Mouse (Mus musculus): Measurements from ENCODE around the gene Mosmo. TPM values are rescaled to one million over a fixed set of nuclear protein-coding genes. Genes with fewer than 3 reads are reported as not detected.

Gene Mosmo
- polyA plus RNA-seq, 1 experiment = 17.9 TPM

DNA sequence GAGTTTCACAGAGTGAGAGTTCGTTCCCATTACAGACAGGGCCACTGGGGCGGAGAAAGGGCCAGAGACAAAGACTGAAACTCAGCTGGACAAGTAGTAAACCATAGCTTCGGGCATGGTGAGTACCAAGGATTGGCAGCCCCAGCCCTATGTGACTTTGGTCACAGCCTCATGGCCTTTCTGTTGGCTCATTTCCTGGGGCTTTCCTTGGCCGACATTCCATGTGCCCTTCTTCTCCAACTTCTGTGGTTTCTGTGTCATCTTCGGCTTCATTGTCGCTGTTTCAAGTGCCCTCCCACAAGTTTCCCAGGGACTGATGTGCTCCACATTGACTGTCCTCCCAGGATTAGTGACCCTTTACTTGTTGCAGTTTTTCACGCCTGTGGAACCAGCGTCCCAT lies 44.0 kb downstream of the Mosmo start:
- Histone ChIP-seq H3K4me3 (replicated peaks; ENCODE audit: extremely low read depth, low read depth, low read length) (no peak overlapping the region), H3K4me1 (ENCODE audit: control insufficient read depth, insufficient read depth, low read length) (no peaks in the 10 kb centered on the region)
- DNase-seq = no peak
- no peak for TF ChIP-seq POLR2A (IDR thresholded peaks at IDR 0.05; ENCODE audit: borderline replicate concordance, extremely low read depth, low read depth, low read length)
- TF ChIP-seq CTCF (IDR thresholded peaks at IDR 0.05; ENCODE audit: insufficient read depth, low read length) = no peak
- whole genome bisulfite sequencing = 80% methylated on average over 8 of the region's 8 CpGs

DNA sequence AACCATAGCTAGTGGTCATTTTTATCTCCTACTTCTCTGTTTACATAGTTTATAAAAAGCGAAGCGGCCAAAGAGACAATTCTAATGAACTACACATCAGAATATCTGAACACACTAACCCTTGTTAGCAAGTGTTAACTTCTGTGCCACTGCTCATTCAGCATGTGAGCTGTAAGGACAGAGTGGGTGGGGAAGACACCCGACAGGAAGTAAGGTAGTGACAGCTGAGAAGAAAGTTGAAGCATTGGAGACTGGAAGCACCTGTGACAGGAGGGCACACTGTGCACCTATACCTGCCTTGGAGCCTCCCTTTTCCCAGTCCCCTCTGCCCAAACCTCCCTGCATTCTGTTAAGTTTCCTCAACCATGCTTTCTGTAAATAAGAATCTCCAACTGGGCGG lies 44.6 kb downstream of the Mosmo start:
- 73% methylated on average over 4 of the region's 4 CpGs for WGBS
- Histone ChIP-seq H3K4me3 (replicated peaks; ENCODE audit: extremely low read depth, low read depth, low read length) (no peak overlapping the region), H3K4me1 (ENCODE audit: control insufficient read depth, insufficient read depth, low read length) (no peaks in the 10 kb centered on the region)
- no peak for DNase-seq
- TF ChIP-seq POLR2A (IDR thresholded peaks at IDR 0.05; ENCODE audit: borderline replicate concordance, extremely low read depth, low read depth, low read length) (no peak), CTCF (IDR thresholded peaks at IDR 0.05; ENCODE audit: insufficient read depth, low read length) (no peak)

- WGBS = 81% methylated on average over 8 of the region's 8 CpGs
- Histone ChIP-seq H3K4me3 (replicated peaks; ENCODE audit: extremely low read depth, low read depth, low read length) (no peak overlapping the region), H3K4me1 (ENCODE audit: control insufficient read depth, insufficient read depth, low read length) (no peaks in the 10 kb centered on the region)
- TF ChIP-seq POLR2A (IDR thresholded peaks at IDR 0.05; ENCODE audit: borderline replicate concordance, extremely low read depth, low read depth, low read length) (no peak), CTCF (IDR thresholded peaks at IDR 0.05; ENCODE audit: insufficient read depth, low read length) (no peak)
- no peak for DNase-seq
Observed at GRCm38 (mm10) chr7:120722839-120723278, 45.4 kb downstream of the Mosmo start.

DNA sequence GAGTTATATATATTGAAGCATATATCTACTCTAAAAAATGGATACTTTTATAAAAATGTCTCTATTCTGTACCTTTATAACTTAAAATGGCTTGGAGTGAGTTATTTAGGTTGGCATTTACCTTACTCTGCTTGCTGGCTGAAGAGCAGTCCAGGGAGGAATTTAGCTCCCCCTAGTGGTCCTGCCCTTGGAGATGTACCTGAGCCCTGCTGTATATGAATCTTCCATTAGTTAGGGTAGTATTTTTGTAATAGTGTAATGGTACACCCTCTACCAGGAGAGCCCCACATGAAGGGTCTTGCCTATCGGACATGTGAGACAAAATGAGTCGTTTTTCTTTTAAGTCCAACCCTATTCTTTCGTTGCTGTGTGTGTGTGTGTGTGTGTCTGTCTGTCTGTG lies 50.2 kb downstream of the Mosmo start:
- no peak for DNase-seq
- WGBS = 78% methylated on average over 3 of the region's 3 CpGs
- Histone ChIP-seq H3K4me3 (replicated peaks; ENCODE audit: extremely low read depth, low read depth, low read length) (no peak overlapping the region), H3K4me1 (ENCODE audit: control insufficient read depth, insufficient read depth, low read length) (no peaks in the 10 kb centered on the region; the same call in 1 of the 2 replicates)
- peak; percentile 73 for TF ChIP-seq CTCF (IDR thresholded peaks at IDR 0.05; ENCODE audit: insufficient read depth, low read length)
- TF ChIP-seq POLR2A (IDR thresholded peaks at IDR 0.05; ENCODE audit: borderline replicate concordance, extremely low read depth, low read depth, low read length) = no peak

DNA sequence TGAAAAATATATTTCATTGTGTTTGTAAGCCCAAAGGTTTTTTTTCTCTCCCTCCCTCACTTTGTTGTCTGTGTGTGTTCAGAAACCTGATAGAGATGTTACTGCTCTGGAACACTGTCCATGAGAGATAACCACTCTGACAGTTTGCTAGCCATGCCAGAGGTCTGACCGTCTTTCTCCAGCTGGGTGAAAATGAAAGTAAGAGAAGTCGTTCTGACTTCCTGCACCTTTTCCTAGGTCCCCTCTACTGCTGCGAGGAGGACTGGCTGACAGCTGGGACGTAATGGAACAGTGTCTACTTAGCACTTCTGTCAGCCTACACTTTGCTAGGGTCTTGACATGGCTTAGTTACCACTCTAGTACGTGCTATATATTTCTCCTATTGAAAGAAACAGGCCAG lies 52.2 kb downstream of the Mosmo start:
- 42% methylated on average over 5 of the region's 5 CpGs for WGBS
- TF ChIP-seq POLR2A (IDR thresholded peaks at IDR 0.05; ENCODE audit: borderline replicate concordance, extremely low read depth, low read depth, low read length) (no peak), CTCF (IDR thresholded peaks at IDR 0.05; ENCODE audit: insufficient read depth, low read length) (no peak)
- Histone ChIP-seq H3K4me3 (replicated peaks; ENCODE audit: extremely low read depth, low read depth, low read length) (no peak overlapping the region), H3K4me1 (ENCODE audit: control insufficient read depth, insufficient read depth, low read length) (no peaks in the 10 kb centered on the region; the same call in 1 of the 2 replicates)
- no peak for DNase-seq

GRCm38 (mm10) chr7:120732906-120733305 lies 55.5 kb downstream of the Mosmo start:
- no peak overlapping the region for H3K4me3 ChIP-seq (replicated peaks; ENCODE audit: extremely low read depth, low read depth, low read length)
- DNase-seq = no peak
- 60% methylated on average over 7 of the region's 7 CpGs for WGBS

DNA sequence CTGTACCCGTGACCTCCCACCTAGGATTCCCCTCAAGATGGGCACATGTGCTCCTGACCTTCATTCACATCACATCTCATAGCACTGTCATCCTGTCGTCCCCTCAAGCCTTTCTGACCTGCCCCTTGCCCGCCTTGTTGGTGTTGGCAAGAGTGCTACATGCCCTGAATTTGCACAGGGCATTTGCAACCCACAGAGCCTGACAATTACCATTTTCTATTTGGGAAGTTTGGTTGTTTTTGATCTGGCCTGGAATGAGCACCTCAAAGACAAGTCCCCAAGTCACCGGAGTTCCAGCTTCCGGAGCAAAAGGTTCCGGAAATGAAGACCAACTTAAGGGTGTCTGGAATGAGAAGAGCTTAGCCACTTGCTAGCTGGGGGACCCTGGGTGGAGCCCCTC lies 61.6 kb downstream of the Mosmo start, which contains the start of gene Vwa3a:
Gene Vwa3a (plus strand): TSS at position 301 of the 400 bp plus-strand sequence.
- H3K4me3 ChIP-seq (replicated peaks; ENCODE audit: extremely low read depth, low read depth, low read length) = no peak within 1 kb of the TSS
- TF ChIP-seq POLR2A (IDR thresholded peaks at IDR 0.05; ENCODE audit: borderline replicate concordance, extremely low read depth, low read depth, low read length) = no peak
- no peak for TF ChIP-seq CTCF (IDR thresholded peaks at IDR 0.05; ENCODE audit: insufficient read depth, low read length)
- WGBS = 49% methylated on average over 6 of the region's 6 CpGs
- no peak for DNase-seq
- no peaks in the 10 kb centered on the region; the same call in 1 of the 2 replicates for H3K4me1 ChIP-seq (ENCODE audit: control insufficient read depth, insufficient read depth, low read length)

More at GRCm38 (mm10) chr7:120732906-120733305, 55.5 kb downstream of the Mosmo start:
- TF ChIP-seq POLR2A (IDR thresholded peaks at IDR 0.05; ENCODE audit: borderline replicate concordance, extremely low read depth, low read depth, low read length) (no peak), CTCF (IDR thresholded peaks at IDR 0.05; ENCODE audit: insufficient read depth, low read length) (no peak)
- no peaks in the 10 kb centered on the region; the same call in none of the 2 replicates for H3K4me1 ChIP-seq (ENCODE audit: control insufficient read depth, insufficient read depth, low read length)

DNA sequence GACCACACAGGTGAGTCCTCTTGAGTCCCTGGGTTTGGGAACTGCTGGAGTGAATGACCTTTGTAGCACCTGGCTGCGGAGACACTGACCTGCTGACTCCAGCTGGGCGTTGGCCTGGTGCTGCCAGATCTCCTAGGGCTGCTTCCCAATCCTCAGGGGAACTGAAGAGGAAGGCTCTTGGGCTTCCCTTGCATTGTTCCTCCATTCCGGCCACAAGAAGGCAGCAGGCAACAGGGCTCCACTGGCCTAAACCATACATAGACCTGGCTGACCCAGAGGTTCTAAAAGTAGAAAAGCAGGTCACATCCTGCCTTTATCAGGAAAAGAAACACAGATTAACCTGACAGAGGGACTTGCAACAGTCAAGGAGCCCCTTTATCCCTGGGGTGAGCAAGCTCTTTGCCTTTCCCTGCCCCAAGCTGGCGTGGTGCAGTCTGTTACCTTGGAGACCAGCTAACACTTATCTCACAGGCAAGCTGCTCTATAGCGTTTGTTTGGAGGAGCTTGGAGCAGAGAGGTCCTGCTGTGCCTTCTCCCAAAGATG lies 62.2 kb downstream of the Mosmo start:
- Histone ChIP-seq H3K4me1 (ENCODE audit: control insufficient read depth, insufficient read depth, low read length) (no peaks in the 10 kb centered on the region; the same call in 1 of the 2 replicates), H3K4me3 (replicated peaks; ENCODE audit: extremely low read depth, low read depth, low read length) (no peak overlapping the region)
- WGBS = 16% methylated on average over 5 of the region's 5 CpGs
- no peak for TF ChIP-seq POLR2A (IDR thresholded peaks at IDR 0.05; ENCODE audit: borderline replicate concordance, extremely low read depth, low read depth, low read length)
- TF ChIP-seq CTCF (IDR thresholded peaks at IDR 0.05; ENCODE audit: insufficient read depth, low read length) = peak; percentile 1; the same call in 1 of the 2 replicates
- no peak for DNase-seq

DNA sequence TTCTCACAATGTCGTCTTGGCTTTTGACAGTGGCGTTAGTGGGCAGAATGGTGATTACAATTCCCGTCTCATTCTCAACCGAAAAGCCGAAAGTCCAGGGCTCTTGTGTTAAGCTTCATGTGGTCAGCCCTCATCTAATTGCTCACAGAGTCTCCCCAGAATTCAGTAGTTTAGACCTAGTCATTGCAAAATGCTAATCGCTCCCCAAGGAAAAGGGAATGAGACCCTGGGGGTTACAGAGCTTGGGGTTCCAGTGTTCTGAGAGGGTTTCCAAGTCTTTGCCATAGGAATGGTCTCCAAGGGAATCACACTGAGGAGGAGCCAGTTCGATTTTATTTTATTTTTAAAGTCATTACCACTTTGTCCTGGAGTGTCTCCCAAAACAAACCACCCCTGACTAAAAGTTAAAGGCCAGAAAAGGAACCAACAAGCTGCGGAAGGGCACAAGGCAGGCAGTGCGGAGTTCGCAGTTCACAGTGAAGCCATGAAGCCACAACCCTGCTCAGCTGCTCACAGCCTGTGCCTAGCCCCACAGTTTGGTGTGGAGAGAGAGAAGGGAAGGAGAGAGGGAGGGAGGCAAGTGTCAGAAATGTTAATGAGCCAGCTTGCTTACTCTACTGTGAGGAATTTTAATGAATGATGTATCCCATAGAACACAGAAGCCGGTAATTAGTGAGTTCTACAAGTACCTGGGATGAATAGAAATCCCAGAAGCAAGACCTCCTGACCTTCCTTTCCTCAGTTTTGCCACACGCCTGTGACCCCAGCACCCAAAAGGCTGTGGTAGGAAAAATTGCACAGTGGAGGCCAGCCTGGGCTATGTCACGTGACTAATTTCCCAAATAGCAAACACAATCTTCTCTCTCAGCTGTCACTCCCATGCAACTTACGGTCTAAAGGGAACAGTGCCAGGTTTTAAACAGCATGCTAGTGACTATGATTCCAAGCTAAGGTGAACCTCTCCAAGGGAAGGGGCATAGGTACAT lies 66.2 kb downstream of the Mosmo start:
- Histone ChIP-seq H3K4me1 (ENCODE audit: control insufficient read depth, insufficient read depth, low read length) (no peaks in the 10 kb centered on the region), H3K4me3 (replicated peaks; ENCODE audit: extremely low read depth, low read depth, low read length) (no peak overlapping the region)
- no peak for TF ChIP-seq POLR2A (IDR thresholded peaks at IDR 0.05; ENCODE audit: borderline replicate concordance, extremely low read depth, low read depth, low read length)
- no peak for TF ChIP-seq CTCF (IDR thresholded peaks at IDR 0.05; ENCODE audit: insufficient read depth, low read length)
- no peak for DNase-seq
- WGBS = 63% methylated on average over 14 of the region's 14 CpGs

Data from lung, adult 2 months (tissue).